Mouse (Mus musculus): Measurements from ENCODE around the gene 4931422A03Rik. TPM values are rescaled to one million over a fixed set of nuclear protein-coding genes. Genes with fewer than 3 reads are reported as not detected.

4931422A03Rik gene
- polyA plus RNA-seq, 1 experiment from 2014 or later, result 1.0 TPM

GRCm38 (mm10) chr2:104058381-104058780 is 30.2 kb upstream of the 4931422A03Rik start:
- Histone ChIP-seq H3K4me1 (ENCODE audit: control insufficient read depth, insufficient read depth, low read length) (no peaks in the 10 kb centered on the region; the same call in 1 of the 2 replicates), H3K9me3 (ENCODE audit: control insufficient read depth, low read length) (no peaks in the 10 kb centered on the region), H3K27ac (ENCODE audit: low read length) (no peak overlapping the region), H3K27me3 (replicated peaks; ENCODE audit: control insufficient read depth, insufficient read depth, low read length) (no peaks in the 10 kb centered on the region), H3K4me2 (ENCODE audit: low read depth, low read length) (no peak overlapping the region), H3K36me3 (ENCODE audit: control insufficient read depth, insufficient read depth, low read length) (peaks cover 4% of the 10 kb centered on the region; the same call in 1 of the 2 replicates), H3K4me3 (ENCODE audit: low read length) (no peak overlapping the region), H3K9ac (ENCODE audit: low read depth, low read length) (no peak overlapping the region)
- 87% methylated on average over 1 of the region's 1 CpGs for WGBS
- no peak for ATAC-seq

GRCm38 (mm10) chr2:104044479-104045080 is 16.4 kb upstream of the 4931422A03Rik start:
- no peak for ATAC-seq
- Histone ChIP-seq H3K36me3 (ENCODE audit: control insufficient read depth, insufficient read depth, low read length) (peaks cover 3% of the 10 kb centered on the region; the same call in 1 of the 2 replicates), H3K4me3 (ENCODE audit: low read length) (no peak overlapping the region), H3K4me1 (ENCODE audit: control insufficient read depth, insufficient read depth, low read length) (no peaks in the 10 kb centered on the region), H3K9me3 (ENCODE audit: control insufficient read depth, low read length) (no peaks in the 10 kb centered on the region), H3K27ac (ENCODE audit: low read length) (no peak overlapping the region), H3K4me2 (ENCODE audit: low read depth, low read length) (no peak overlapping the region), H3K27me3 (replicated peaks; ENCODE audit: control insufficient read depth, insufficient read depth, low read length) (no peaks in the 10 kb centered on the region), H3K9ac (ENCODE audit: low read depth, low read length) (no peak overlapping the region)
- 77% methylated on average over 1 of the region's 1 CpGs for WGBS

GRCm38 (mm10) chr2:104043624-104044478 is 15.7 kb upstream of the 4931422A03Rik start:
- Histone ChIP-seq H3K4me2 (ENCODE audit: low read depth, low read length) (no peak overlapping the region), H3K36me3 (ENCODE audit: control insufficient read depth, insufficient read depth, low read length) (peaks cover 3% of the 10 kb centered on the region; the same call in 1 of the 2 replicates)
- no peak for ATAC-seq

GRCm38 (mm10) chr2:104042766-104043165 is 14.6 kb upstream of the 4931422A03Rik start:
- Histone ChIP-seq H3K36me3 (ENCODE audit: control insufficient read depth, insufficient read depth, low read length) (peaks cover 3% of the 10 kb centered on the region; the same call in 1 of the 2 replicates), H3K4me1 (ENCODE audit: control insufficient read depth, insufficient read depth, low read length) (no peaks in the 10 kb centered on the region), H3K9ac (ENCODE audit: low read depth, low read length) (no peak overlapping the region), H3K4me3 (ENCODE audit: low read length) (no peak overlapping the region), H3K27ac (ENCODE audit: low read length) (no peak overlapping the region), H3K27me3 (replicated peaks; ENCODE audit: control insufficient read depth, insufficient read depth, low read length) (no peaks in the 10 kb centered on the region), H3K4me2 (ENCODE audit: low read depth, low read length) (no peak overlapping the region), H3K9me3 (ENCODE audit: control insufficient read depth, low read length) (no peaks in the 10 kb centered on the region)
- WGBS, result 92% methylated on average over 15 of the region's 15 CpGs
- no peak for ATAC-seq

More at GRCm38 (mm10) chr2:104043624-104044478, 15.7 kb upstream of the 4931422A03Rik start:
- Histone ChIP-seq H3K9ac (ENCODE audit: low read depth, low read length) (no peak overlapping the region), H3K9me3 (ENCODE audit: control insufficient read depth, low read length) (no peaks in the 10 kb centered on the region), H3K4me1 (ENCODE audit: control insufficient read depth, insufficient read depth, low read length) (no peaks in the 10 kb centered on the region), H3K4me3 (ENCODE audit: low read length) (no peak overlapping the region), H3K27me3 (replicated peaks; ENCODE audit: control insufficient read depth, insufficient read depth, low read length) (no peaks in the 10 kb centered on the region), H3K27ac (ENCODE audit: low read length) (no peak overlapping the region)
- 36% methylated on average over 5 of the region's 5 CpGs for WGBS

- H3K4me1 ChIP-seq (ENCODE audit: control insufficient read depth, insufficient read depth, low read length), result no peaks in the 10 kb centered on the region
- H3K27ac ChIP-seq (ENCODE audit: low read length), result no peak overlapping the region
- no peaks in the 10 kb centered on the region for H3K9me3 ChIP-seq (ENCODE audit: control insufficient read depth, low read length)
- no peak overlapping the region for H3K9ac ChIP-seq (ENCODE audit: low read depth, low read length)
- WGBS, result 64% methylated on average over 5 of the region's 5 CpGs
- H3K4me2 ChIP-seq (ENCODE audit: low read depth, low read length), result no peak overlapping the region
- no peak for ATAC-seq
- H3K27me3 ChIP-seq (replicated peaks; ENCODE audit: control insufficient read depth, insufficient read depth, low read length), result no peaks in the 10 kb centered on the region
- no peak overlapping the region for H3K4me3 ChIP-seq (ENCODE audit: low read length)
- H3K36me3 ChIP-seq (ENCODE audit: control insufficient read depth, insufficient read depth, low read length), result peaks cover 5% of the 10 kb centered on the region; the same call in 1 of the 2 replicates
Measured at GRCm38 (mm10) chr2:104041632-104042031, 13.5 kb upstream of the 4931422A03Rik start.

GRCm38 (mm10) chr2:104038236-104038635 is 10.1 kb upstream of the 4931422A03Rik start:
- Histone ChIP-seq H3K4me2 (ENCODE audit: low read depth, low read length) (no peak overlapping the region), H3K4me1 (ENCODE audit: control insufficient read depth, insufficient read depth, low read length) (no peaks in the 10 kb centered on the region), H3K9me3 (ENCODE audit: control insufficient read depth, low read length) (no peaks in the 10 kb centered on the region), H3K9ac (ENCODE audit: low read depth, low read length) (no peak overlapping the region), H3K4me3 (ENCODE audit: low read length) (no peak overlapping the region), H3K27ac (ENCODE audit: low read length) (no peak overlapping the region), H3K27me3 (replicated peaks; ENCODE audit: control insufficient read depth, insufficient read depth, low read length) (no peaks in the 10 kb centered on the region), H3K36me3 (ENCODE audit: control insufficient read depth, insufficient read depth, low read length) (0 out of 2 replicates have a peak, but pooled peaks cover 2% of the 10 kb centered on the region)
- 77% methylated on average over 2 of the region's 2 CpGs for WGBS
- no peak for ATAC-seq

GRCm38 (mm10) chr2:104036316-104036715 is 8.2 kb upstream of the 4931422A03Rik start:
- no peaks in the 10 kb centered on the region for H3K9me3 ChIP-seq (ENCODE audit: control insufficient read depth, low read length)
- 58% methylated on average over 3 of the region's 3 CpGs for WGBS
- H3K4me1 ChIP-seq (ENCODE audit: control insufficient read depth, insufficient read depth, low read length), result no peaks in the 10 kb centered on the region
- no peak overlapping the region for H3K27ac ChIP-seq (ENCODE audit: low read length)
- no peak overlapping the region for H3K4me3 ChIP-seq (ENCODE audit: low read length)
- H3K27me3 ChIP-seq (replicated peaks; ENCODE audit: control insufficient read depth, insufficient read depth, low read length), result no peaks in the 10 kb centered on the region
- no peak overlapping the region for H3K4me2 ChIP-seq (ENCODE audit: low read depth, low read length)
- no peak for ATAC-seq
- H3K9ac ChIP-seq (ENCODE audit: low read depth, low read length), result no peak overlapping the region
- H3K36me3 ChIP-seq (ENCODE audit: control insufficient read depth, insufficient read depth, low read length), result 0 out of 2 replicates have a peak, but pooled peaks cover 2% of the 10 kb centered on the region

- H3K27me3 ChIP-seq (replicated peaks; ENCODE audit: control insufficient read depth, insufficient read depth, low read length), result no peaks in the 10 kb centered on the region
- H3K9me3 ChIP-seq (ENCODE audit: control insufficient read depth, low read length), result no peaks in the 10 kb centered on the region
- H3K27ac ChIP-seq (ENCODE audit: low read length), result no peak overlapping the region
- WGBS, result 76% methylated on average over 6 of the region's 6 CpGs
- H3K4me1 ChIP-seq (ENCODE audit: control insufficient read depth, insufficient read depth, low read length), result no peaks in the 10 kb centered on the region
- no peak overlapping the region for H3K4me2 ChIP-seq (ENCODE audit: low read depth, low read length)
- ATAC-seq, result no peak
- H3K9ac ChIP-seq (ENCODE audit: low read depth, low read length), result no peak overlapping the region
- H3K36me3 ChIP-seq (ENCODE audit: control insufficient read depth, insufficient read depth, low read length), result 0 out of 2 replicates have a peak, but pooled peaks cover 2% of the 10 kb centered on the region
- no peak overlapping the region for H3K4me3 ChIP-seq (ENCODE audit: low read length)
Measured at GRCm38 (mm10) chr2:104035595-104035994, 7.4 kb upstream of the 4931422A03Rik start.

- Histone ChIP-seq H3K27me3 (replicated peaks; ENCODE audit: control insufficient read depth, insufficient read depth, low read length) (no peaks in the 10 kb centered on the region), H3K9me3 (ENCODE audit: control insufficient read depth, low read length) (no peaks in the 10 kb centered on the region), H3K36me3 (ENCODE audit: control insufficient read depth, insufficient read depth, low read length) (0 out of 2 replicates have a peak, but pooled peaks cover 2% of the 10 kb centered on the region), H3K4me3 (ENCODE audit: low read length) (no peak overlapping the region), H3K4me2 (ENCODE audit: low read depth, low read length) (no peak overlapping the region), H3K9ac (ENCODE audit: low read depth, low read length) (no peak overlapping the region), H3K27ac (ENCODE audit: low read length) (no peak overlapping the region), H3K4me1 (ENCODE audit: control insufficient read depth, insufficient read depth, low read length) (no peaks in the 10 kb centered on the region)
- 30% methylated on average over 3 of the region's 3 CpGs for WGBS
- peak; percentile 29; the same call in 1 of the 2 replicates for ATAC-seq
Measured at GRCm38 (mm10) chr2:104034832-104035472, 6.8 kb upstream of the 4931422A03Rik start.

Data from intestine, embryonic 16.5 days (tissue).